Mouse (Mus musculus) C2C12 (cell line): ENCODE data around the gene Dpyd.

Experiments used
- CTCF ChIP-seq: IDR thresholded peaks from one replicate; pipeline ENCODE4 v1.5.1; 2011; ENCODE audit not compliant: control insufficient read depth, insufficient read depth, insufficient read length
- FOSL1 ChIP-seq: IDR thresholded peaks from one replicate; pipeline ENCODE4 v1.8.0; 2011; ENCODE audit warnings: mild to moderate bottlenecking, low read length; ENCODE audit not compliant: poor library complexity, insufficient read depth, severe bottlenecking
- MAX ChIP-seq: IDR thresholded peaks from one replicate; pipeline ENCODE4 v1.6.1; 2011; ENCODE audit warnings: mild to moderate bottlenecking, control low read depth

GRCm38 (mm10) chr3:119095223-119095886, 533.4 kb downstream of the Dpyd start:
- TF ChIP-seq MAX = no peak
- TF ChIP-seq CTCF = no peak
- no peak for TF ChIP-seq FOSL1
